Mouse (Mus musculus) gastrocnemius, adult 18-20 months (tissue): ENCODE measurements around the gene Catsper1. TPM values are rescaled to one million over a fixed set of nuclear protein-coding genes. Genes with fewer than 3 reads are reported as not detected.
A peak's percentile ranks its signal among the peaks of the same experiment; 100 is the strongest.
"Not testable (repeated sequence)": the region's sequence is repeated elsewhere in the genome, so short reads cannot be mapped to it uniquely, and the experiment has no call there.

ENCODE experiments used
- DNase-seq: peaks from one replicate; pipeline ENCODE4 v3.0.0; 2021; ENCODE audit warnings: low spot score
- total RNA-seq, 2 experiments: library from RNA; stranded (reverse); gene quantifications; 2 replicates each; pipeline ENCODE4 v1.2.3; 2021

The Catsper1 gene
- total RNA-seq, 2 experiments from 2014 or later, result not detected

DNA sequence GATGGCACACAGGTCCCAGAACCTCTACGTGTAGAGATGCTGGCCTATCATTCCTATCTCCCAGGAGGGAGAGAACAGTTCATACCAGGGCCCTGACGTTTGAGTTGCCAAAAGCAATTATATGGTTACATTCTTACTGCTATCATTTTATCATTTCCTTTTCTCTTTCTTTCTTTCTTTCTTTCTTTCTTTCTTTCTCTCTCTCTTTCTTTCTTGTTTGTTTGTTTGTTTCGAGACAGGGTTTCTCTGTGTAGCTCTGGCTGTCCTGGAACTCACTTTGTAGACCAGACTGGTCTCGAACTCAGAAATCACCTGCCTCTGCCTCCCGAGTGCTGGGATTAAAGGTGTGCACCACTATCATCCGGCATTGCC lies 13.9 kb downstream of the Catsper1 start, which contains the start of gene Cst6:
TSS of gene Cst6 (minus strand) at position 73 of the 372 bp plus-strand sequence.
- DNase-seq, result not testable (repeated sequence)

DNA sequence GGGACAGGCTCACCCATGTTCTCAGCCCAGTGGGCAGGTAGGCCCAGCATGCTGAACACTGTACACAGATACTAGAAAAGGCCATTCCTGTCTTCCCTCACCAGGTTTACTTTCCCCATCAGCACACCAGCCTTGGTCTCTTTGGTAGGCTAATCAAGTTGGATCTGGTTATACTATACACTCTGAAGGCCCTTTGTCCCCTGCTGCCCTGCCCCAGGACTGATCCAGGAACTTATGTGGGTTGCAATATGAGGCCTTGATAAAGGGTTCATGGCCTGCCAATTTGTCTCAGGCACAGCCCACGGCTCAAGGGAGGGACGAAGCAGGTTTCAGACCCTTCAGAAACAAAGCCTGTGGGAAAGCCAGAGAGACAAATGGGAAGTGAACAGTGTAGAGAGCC lies 18.1 kb downstream of the Catsper1 start:
- DNase-seq, result no peak

DNA sequence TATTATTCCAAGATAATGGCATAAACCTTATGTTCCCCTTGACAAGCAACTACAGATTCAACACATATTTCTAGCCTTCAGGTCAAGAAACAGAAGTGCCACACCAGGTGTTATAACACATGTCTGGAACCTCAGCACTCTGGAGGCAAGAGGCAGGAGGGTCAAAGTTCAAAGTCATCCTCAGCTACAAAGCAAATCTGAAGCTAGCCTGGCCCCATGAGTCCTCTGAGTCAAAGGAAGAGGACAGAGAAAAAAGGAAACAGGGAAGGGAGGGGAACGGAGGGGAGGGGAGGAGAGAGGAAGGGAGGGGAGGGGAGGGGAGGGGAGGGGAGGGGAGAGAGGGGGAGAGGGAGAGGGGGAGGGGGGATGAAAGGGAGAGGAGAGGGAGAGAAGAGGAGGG lies 20.5 kb downstream of the Catsper1 start:
- DNase-seq, result no peak

DNA sequence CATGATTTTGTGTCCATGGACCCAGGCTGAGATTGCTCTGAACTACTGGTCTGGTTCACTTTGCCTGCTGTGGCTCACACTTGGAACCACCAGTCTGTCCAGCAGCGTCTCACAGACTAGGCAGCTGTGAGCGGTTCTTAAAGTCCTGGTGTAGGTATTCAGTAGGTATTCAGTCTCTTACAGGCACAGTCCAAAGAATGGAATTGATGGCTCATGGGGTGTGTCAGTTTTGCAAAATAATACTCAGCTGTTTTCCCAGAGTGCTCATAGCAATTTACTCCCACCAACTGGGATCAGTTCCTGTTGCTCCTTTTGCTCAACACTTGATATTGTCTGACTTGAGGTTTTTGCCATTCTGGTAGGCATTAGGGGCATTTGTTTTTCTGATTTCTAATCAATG lies 26.6 kb downstream of the Catsper1 start:
- DNase-seq, result no peak

DNA sequence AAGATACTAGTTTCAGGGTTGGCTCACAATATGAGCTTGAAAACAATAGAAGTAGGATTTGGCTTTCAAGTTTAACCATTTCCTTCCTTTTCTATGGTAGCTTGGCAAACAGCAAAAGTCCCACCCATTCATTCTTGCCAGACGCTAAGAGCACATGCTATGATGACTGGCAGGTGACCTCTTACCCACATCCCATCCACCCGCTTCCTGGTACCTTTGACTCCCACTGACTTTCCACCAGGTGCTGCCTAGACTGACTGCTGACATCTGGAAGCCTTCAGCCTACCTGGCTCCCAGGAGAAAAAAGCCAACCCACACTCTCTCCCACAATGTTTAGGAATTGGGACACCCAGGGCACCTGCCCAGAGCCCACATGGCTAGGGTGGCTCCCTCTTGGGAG lies 28.6 kb downstream of the Catsper1 start:
- no peak for DNase-seq

DNA sequence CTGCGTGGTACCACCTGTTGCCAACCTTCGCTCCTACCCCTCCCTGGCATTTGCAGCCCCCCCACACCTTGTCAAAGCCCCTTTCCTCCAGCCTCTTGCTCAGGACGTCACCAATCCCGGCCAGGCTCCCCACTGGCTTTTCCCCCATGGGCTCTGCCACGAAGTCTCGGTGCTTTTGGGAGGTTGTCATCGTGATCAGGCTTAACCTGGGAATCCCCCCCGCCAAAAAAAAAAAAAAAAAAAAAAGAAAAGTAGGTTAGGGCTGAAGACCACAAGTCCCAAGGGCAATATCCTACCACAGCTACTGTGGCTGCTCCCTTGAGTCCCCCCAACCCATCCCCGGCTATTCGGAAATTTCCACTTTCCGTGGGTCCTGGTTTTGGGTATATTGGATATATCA lies 30.2 kb downstream of the Catsper1 start:
- no peak for DNase-seq

DNA sequence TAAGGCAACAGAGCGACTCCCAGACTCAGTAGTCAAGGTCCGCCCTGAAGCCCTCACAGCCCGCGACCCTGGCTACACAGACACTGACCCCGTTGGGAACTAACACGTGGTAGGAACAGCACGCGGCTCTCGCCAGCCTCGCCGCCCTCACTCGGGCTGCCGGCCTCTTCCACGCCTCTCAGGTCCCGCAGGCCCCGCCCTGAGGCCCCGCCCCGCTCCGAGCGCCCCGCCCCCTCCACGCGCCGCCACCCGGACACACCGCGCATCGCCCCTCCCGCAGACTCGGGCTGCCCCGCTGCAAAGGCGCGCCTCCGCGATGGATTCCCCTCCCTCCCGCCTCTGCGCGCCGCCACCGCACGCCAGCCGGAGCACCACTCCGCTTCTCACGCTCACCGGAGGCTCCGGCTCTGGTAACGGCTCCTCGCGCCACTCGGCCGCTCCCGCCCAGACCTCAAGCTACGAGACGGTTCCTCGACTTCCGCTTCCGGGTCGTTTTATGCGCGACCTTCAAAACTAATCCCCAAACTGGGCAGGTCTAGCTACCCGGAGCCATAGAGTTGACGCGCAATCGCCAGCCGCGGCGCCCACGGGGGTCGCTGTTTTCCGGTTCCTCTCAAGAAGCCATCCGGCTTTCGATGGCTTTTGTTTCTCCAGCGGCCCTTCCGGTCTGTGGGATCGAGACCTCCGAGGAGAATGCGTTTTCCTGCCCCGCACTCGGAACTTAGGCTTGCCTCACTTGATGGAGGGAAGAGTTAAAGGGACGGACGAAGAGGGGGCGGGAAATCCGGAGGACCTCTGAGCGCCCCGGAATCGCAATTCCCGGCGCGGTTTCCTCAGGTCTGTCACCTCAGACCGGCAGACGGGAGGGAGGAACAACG lies 30.9 kb downstream of the Catsper1 start, which contains the start of gene Eif1ad:
TSS of gene Eif1ad (plus strand) at position 567 of the 878 bp plus-strand sequence.
- peak; percentile 94 for DNase-seq

DNA sequence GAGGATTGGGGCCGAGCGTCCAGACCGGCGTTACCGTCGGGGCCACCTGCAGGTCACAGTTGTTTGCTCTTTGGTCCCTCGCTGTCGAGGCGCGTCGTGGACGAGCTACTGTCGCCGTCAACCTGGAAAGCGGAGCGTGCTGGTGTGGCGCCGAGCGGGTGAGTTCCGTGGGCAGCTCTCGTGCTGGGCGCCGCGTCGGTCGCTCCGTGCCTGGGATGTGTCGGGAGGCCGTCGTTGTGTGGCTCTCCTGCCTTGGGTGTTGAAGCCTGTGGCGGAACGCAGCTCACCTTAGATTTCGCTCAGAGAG lies 31.5 kb downstream of the Catsper1 start, which contains the start of gene Banf1:
TSS of gene Banf1 (minus strand) at position 116 of the 307 bp plus-strand sequence.
- no peak for DNase-seq

DNA sequence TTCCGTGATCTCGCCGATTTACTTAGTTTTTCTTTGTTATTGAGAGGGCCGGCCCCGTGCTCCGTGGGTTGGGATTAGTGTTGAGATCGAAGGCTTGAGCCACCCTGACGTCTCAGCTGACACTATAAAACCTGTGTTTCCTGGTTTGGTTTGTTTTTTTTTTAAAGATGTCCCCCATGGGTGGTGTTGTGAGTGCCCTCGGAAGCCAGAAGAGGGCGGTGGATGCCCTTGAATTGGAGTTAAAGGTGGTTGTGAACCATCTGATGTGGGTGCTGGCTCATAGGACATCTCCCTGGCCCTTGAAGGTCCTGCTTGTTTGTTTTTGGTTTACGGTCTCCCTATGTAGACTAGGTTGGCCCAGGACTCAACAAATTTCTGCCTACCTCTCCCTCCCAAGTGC lies 31.9 kb downstream of the Catsper1 start:
- no peak for DNase-seq

DNA sequence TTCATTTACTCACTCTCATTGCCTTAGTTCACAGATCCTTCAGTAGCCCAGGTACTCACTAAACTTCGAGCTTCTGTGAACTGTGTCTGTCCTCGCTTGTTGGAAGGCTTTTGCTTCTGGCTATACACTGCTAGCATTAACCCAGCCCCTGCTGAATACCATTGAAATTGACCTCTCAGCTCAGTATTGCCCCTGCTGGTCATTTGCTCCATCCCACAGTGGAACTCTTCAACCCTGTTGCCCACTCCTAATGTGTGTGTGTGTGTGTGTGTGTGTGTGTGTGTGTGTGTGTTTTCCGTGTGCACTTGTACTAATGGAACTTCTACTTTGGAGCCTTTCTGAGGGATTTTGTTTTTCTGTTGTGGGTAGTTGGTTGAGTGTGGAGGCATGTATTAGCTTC lies 35.4 kb downstream of the Catsper1 start:
- DNase-seq, result no peak

DNA sequence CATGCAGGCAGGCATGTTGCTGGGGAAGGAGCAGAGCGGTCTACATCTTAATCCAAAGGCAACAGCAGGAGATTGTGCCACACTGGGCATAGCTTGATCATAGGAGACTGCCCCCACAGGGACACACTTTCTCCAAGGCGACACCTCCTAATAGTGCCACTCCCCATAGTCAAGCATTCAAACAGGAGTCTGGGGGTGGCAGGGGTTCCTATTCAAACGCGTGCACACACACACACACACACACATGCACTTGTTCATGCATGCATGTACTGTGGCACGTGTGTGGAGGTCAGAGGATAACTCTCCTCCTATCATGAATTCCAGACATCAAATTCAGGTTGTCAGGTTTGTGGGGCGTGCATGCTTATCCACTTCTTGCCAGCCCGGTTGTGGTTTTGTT lies 37.2 kb downstream of the Catsper1 start:
- no peak for DNase-seq

DNA sequence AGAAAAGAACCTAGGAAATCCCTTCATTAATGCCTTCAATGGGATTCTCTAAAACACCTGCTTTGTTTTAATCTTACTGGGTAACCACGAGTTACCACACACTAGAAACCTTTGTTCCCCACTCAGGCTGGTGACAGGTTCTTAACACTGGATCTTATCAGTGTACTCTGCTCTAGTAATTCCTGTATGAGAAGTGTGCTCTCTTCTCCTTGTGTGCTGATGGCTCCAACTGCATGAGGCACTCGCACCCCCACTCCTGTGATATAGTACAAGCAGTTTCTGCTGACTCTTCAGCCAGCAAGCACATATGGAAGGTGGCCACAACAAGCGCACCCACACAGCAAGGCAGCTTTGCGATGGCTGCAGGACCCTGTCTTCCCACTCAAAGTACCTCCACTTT lies 38.6 kb downstream of the Catsper1 start:
- no peak for DNase-seq

DNA sequence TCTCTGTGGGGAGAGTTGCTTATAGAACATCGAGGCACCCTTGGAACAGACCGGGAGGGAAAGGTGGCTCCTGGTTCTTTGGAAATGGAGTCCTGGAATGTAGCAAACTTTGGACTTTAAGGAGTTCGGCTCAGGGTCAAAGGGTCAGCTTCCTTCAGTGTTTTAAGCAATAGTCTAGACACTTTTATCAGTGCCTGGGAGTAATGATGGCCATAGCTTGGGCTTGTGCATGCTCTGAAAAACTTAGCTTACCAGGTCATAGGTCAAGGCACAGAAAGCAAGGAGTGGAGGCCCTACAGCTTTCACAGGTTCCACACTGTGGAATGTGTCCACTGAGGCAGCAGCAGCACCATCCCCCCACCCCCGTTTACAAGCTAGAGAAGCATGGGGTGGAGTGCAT lies 39.2 kb downstream of the Catsper1 start:
- no peak for DNase-seq

DNA sequence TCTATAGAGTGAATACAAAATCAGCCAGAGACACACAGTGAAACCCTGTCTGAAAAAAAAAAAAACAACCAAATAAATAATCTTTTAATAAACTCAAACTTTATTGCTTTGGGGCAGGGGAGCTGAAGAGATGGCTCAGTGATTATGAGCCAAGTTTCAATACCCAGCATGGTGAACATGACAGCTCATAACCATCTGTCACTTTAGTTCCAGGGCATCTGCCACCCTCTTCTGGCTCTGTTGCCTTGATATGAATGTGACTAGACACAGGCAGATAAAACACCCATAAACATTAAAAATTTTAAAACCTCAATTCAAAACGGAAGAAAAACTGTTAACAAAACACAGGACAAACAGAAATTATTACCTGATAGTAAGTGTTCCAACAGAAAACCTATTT lies 41.9 kb downstream of the Catsper1 start:
- no peak for DNase-seq

DNA sequence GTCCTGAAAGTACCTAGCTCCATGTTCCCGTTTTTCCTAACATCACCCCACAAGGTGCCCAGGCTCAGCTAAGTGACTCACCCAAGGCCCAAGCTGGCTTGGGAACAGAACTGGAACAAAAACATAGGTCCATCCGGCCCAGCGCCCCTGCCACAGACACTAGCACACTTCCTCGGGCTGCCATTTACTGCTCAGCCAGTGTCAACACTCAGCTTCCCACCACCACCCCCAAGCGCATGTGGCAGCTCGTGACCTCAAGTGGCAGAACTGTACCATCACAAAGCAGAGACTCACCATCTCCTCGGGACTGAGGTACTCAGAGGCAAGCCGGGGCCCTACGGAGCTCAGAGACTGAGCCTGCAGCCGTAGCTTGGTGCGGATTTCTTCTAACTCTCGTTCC lies 47.8 kb downstream of the Catsper1 start:
- DNase-seq, result no peak

DNA sequence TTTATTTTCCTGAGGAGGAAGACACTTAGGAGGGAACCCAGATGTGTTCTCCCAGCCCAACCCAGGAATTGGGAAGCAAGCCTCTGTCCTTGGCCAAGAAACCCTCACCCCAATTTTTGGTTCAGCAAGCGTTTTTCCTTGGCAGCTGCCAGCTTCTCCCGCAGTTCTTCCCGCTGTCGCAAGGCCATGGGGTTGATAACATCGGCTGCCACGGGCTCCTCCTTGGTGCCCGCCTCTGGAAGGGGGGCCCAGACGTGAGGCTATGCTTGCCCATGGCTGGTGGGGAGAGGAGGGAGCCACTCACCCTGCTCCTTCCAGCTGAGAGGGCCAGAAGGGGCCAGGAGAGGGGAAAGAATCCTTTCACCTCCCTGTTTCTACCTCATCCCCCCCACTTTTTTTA lies 49.2 kb downstream of the Catsper1 start:
- DNase-seq, result no peak

DNA sequence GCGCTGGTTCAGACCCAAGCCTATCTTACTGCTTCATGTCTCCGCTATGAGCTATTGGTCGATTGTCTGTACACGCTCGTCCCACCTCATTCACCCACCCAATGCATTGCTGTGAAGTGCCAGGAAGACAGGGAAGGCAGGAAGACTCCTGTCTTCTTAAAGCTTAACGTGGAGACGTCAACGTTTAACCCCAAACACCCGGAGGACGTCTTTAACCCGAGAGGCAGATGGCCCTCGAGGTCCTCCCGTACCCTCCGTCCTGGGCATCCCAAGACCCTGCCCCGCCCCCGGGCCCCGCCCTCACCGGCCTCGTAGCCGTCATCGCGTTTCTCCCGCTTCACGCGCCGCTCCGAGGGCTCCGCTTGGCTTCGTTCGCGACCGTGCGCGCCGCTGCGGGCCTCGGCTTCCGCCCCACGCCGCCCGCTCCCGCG lies 52.5 kb downstream of the Catsper1 start:
- DNase-seq, result no peak

DNA sequence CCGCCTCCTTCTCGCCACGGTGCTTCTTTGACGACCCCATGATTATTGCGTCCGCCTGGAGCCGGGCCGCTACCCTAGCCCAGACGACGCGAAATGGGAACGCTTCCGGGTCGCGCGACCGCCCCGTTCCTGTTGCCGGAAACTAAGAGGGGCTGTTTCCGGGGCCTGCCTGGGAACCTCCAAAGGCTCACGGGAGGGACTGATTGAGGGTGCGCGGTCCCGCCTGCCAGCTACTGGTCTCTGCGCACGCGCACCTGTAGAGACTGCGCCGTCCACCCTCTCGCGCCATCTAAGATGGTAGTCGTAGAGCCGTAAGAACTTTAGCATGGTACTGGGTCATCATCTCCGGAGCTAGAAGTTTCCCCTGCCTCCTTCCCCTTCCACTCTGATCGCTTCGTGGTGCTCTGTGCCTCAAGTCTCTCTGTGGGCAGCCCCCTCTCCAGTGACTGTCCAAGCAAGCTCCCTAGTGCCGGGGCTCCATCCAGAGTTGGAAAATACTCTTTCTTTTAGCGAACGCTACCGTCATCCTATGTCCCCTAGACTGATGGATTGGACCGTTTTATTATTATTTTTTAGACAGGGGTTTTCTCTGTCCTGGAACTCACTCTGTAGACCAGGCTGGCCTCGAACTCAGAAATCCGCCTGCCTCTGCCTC lies 53.2 kb downstream of the Catsper1 start, which contains the start of gene Sart1:
TSS of gene Sart1 (minus strand) at position 116 of the 655 bp plus-strand sequence.
- peak; percentile 95 for DNase-seq

DNA sequence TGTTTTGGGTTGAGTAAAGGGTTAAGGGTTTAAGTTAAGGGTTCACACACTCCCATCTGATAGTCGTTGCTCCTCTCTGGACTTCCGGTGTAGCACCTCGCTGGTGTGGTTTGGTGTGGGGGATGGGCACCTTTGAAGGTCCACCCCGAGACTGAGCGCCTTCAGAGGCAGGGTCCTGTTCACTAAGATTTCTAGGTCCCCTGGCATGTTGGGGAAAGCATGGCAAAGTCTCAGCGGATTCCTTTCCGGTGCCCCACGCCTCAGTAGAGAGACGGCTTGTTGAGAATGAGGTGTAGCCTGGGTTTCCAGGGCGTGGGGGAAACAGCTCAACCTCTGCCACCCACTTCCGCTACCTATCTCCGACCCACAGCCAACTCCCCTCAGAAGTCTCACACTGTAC lies 54.1 kb downstream of the Catsper1 start:
- no peak for DNase-seq

DNA sequence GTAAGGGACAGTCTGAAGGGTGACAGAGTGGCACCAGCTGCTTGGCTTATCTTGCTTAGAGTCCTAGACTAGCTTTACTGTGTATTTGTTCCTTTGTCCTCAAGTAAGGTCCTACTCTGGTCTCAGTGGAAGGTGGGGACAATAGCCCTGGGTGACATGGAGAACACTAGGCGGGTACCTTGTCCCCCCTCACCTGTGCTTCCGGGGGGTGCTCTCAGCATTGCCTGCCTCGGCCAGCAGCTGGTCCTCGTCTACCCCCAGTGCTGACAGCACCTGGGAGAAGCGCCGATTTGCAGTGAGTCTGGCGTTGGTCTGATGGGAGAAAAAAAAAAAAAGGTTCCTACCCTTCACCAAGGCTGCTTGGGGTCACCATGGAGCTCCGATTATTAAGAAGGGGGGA lies 54.9 kb downstream of the Catsper1 start:
- no peak for DNase-seq

DNA sequence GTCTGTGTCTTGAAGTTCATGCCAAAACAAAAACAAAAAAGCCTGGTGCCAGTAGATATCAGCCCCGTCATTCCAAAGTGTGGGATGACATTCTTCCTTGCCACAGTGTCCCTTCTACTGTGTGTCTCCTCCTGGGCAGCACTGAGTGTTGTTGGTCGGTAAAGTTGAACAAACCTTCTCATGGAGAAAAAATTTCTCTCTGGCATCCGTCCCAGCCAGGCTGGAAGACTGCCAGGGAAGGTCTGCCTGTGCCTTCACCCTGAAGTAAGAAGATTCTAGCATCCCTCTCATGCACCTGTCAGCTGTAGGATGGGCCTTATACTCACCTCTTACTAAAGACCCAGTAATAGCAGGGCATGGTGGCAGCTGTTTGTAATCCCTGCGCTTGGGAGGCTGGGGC lies 57.4 kb downstream of the Catsper1 start:
- DNase-seq, result no peak
